Mouse (Mus musculus) stomach, embryonic 16.5 days (tissue): ENCODE results near the gene Cd34. TPM values are rescaled to one million over a fixed set of nuclear protein-coding genes. Genes with fewer than 3 reads are reported as not detected.

Experiments used
- ATAC-seq: fragments of 200-750 bp; cut with Nextera tagmentation; 2 replicates; pipeline ENCODE4 v1.8.0; 2017; ENCODE audit warnings: moderate number of reproducible peaks, moderate TSS enrichment; ENCODE audit not compliant: insufficient read depth, low FRiP score
- H3K27ac ChIP-seq: fragments of 300-500 bp; sonication (generic); 2 replicates; pipeline ENCODE4 v1.5.1; 2014; ENCODE audit warnings: low read length
- H3K27me3 ChIP-seq: fragments of 300-500 bp; sonication (generic); 2 replicates; pipeline ENCODE4 v1.6.1; 2014; ENCODE audit warnings: low read length, control low read depth, mixed read lengths; ENCODE audit not compliant: control insufficient read depth, insufficient read depth
- H3K36me3 ChIP-seq: fragments of 300-500 bp; sonication (generic); 2 replicates; pipeline ENCODE4 v1.6.1; 2014; ENCODE audit warnings: low read length; ENCODE audit not compliant: control insufficient read depth, insufficient read depth
- H3K4me1 ChIP-seq: fragments of 300-500 bp; sonication (generic); 2 replicates; pipeline ENCODE4 v1.6.1; 2014; ENCODE audit warnings: low read length, control low read depth, mixed read lengths; ENCODE audit not compliant: control insufficient read depth, insufficient read depth
- H3K4me2 ChIP-seq: fragments of 300-500 bp; sonication (generic); 2 replicates; pipeline ENCODE4 v1.6.1; 2014; ENCODE audit warnings: low read depth, low read length, mixed read lengths
- H3K4me3 ChIP-seq: fragments of 300-500 bp; sonication (generic); replicated peaks from 2 replicates; pipeline ENCODE4 v1.5.1; 2014; ENCODE audit warnings: mild to moderate bottlenecking, low read length
- H3K9ac ChIP-seq: fragments of 300-500 bp; sonication (generic); 2 replicates; pipeline ENCODE4 v1.6.1; 2014; ENCODE audit warnings: low read length
- H3K9me3 ChIP-seq: fragments of 300-500 bp; sonication (generic); replicated peaks from 2 replicates; pipeline ENCODE4 v1.6.1; 2016; ENCODE audit warnings: low read length, control low read depth; ENCODE audit not compliant: control insufficient read depth
- WGBS: fragments of 180-500 bp; shearing (Covaris S2); extraction: QIAGEN DNeasy Blood & Tissue Kit; methylation state at CpG from one replicate; pipeline ENCODE4 v1.1.7; 2014; 5-methylcytosine and 5-hydroxymethylcytosine counted together
- polyA plus RNA-seq: library from polyadenylated mRNA; unstranded; fragments of >200 nt; fragmentation: Nextera tagmentation; extraction: Ambion mirVana; gene quantifications from 2 replicates; pipeline ENCODE4 v1.2.1, GENCODE M21; 2015

Cd34 gene
- 105 and 111 TPM in 2 replicates for polyA plus RNA-seq

GRCm38 (mm10) chr1:194938715-194939114 is at the start of gene Cd34:
Gene Cd34 (plus strand): TSS chr1:194938819.
- peak within 1 kb of the TSS; percentile 55 for H3K4me2 ChIP-seq
- under 1% methylated on average over 26 of the region's 26 CpGs for WGBS
- peak within 1 kb of the TSS; percentile 54 for H3K4me3 ChIP-seq
- H3K36me3 ChIP-seq, result no peaks in the 10 kb centered on the region
- no peaks in the 10 kb centered on the region for H3K9me3 ChIP-seq
- H3K9ac ChIP-seq, result peak within 1 kb of the TSS; percentile 70
- peak within 1 kb of the TSS; percentile 39; the same call in 1 of the 2 replicates for H3K27ac ChIP-seq
- peak; percentile 95 for ATAC-seq
- peaks cover 4% of the 10 kb centered on the region; the same call in 1 of the 2 replicates for H3K27me3 ChIP-seq
- no peaks in the 10 kb centered on the region for H3K4me1 ChIP-seq

- H3K9me3 ChIP-seq, result no peaks in the 10 kb centered on the region
- H3K4me2 ChIP-seq, result no peak overlapping the region
- no peaks in the 10 kb centered on the region for H3K4me1 ChIP-seq
- no peak overlapping the region for H3K9ac ChIP-seq
- no peaks in the 10 kb centered on the region for H3K27me3 ChIP-seq
- no peak for ATAC-seq
- H3K4me3 ChIP-seq, result no peak overlapping the region
- H3K27ac ChIP-seq, result no peak overlapping the region
- WGBS, result 44% methylated on average over 1 of the region's 1 CpGs
- no peaks in the 10 kb centered on the region for H3K36me3 ChIP-seq
Observed at GRCm38 (mm10) chr1:194894513-194894912, 44.1 kb upstream of the Cd34 start.

- Histone ChIP-seq H3K4me2 (no peak overlapping the region), H3K4me3 (no peak overlapping the region), H3K9ac (no peak overlapping the region), H3K9me3 (no peaks in the 10 kb centered on the region), H3K36me3 (no peaks in the 10 kb centered on the region), H3K27ac (no peak overlapping the region), H3K4me1 (no peaks in the 10 kb centered on the region), H3K27me3 (no peaks in the 10 kb centered on the region)
- no peak for ATAC-seq
- WGBS, result 80% methylated on average over 3 of the region's 3 CpGs
Observed at GRCm38 (mm10) chr1:194895287-194895686, 43.3 kb upstream of the Cd34 start.

DNA sequence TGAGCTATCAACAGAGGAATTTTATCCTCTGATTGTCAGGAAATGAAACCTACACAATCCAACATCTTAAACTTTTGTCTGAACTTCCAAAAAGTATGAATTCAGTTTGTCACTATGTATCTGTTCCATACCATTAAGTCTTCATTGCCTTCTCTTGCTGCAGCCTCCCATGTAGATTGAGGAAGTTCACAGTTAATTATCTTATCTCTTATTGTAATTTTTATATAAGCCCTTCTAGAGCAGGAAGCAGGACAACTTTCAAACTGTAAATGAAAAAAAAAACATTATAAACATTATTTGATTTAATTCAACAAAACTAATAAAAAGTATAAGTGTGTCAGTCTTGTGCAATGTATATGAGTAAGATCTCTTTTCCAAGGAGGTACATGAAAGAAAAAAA is 37.5 kb upstream of the Cd34 start:
- H3K4me2 ChIP-seq, result no peak overlapping the region
- ATAC-seq, result no peak
- no peaks in the 10 kb centered on the region for H3K9me3 ChIP-seq
- H3K4me1 ChIP-seq, result no peaks in the 10 kb centered on the region
- no peaks in the 10 kb centered on the region for H3K36me3 ChIP-seq
- H3K27ac ChIP-seq, result no peak overlapping the region
- H3K4me3 ChIP-seq, result no peak overlapping the region
- no peak overlapping the region for H3K9ac ChIP-seq
- H3K27me3 ChIP-seq, result no peaks in the 10 kb centered on the region

GRCm38 (mm10) chr1:194901826-194902225 is 36.8 kb upstream of the Cd34 start:
- Histone ChIP-seq H3K27ac (no peak overlapping the region), H3K9me3 (no peaks in the 10 kb centered on the region), H3K4me3 (no peak overlapping the region), H3K27me3 (no peaks in the 10 kb centered on the region), H3K36me3 (no peaks in the 10 kb centered on the region), H3K4me2 (no peak overlapping the region), H3K9ac (no peak overlapping the region), H3K4me1 (no peaks in the 10 kb centered on the region)
- ATAC-seq, result no peak
- 59% methylated on average over 1 of the region's 1 CpGs for WGBS

DNA sequence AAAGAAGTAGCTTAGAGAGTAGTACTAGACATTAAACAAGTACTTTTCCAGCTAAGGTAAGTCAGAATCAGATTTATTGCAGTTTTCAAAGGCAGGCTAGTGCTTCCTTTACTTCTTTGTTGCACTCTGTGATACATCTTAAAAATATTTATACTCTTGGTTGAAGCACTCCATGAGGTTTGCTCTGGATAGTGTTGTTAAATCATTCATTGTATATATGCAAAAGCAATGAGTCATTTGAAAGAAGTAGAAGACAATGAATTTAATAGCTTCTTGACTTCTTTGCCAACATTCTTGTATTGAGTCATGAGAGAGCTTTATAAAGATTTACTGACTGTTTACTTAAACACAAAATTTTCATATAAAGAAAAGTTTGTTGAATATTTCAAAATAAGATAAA is 29.7 kb upstream of the Cd34 start:
- ATAC-seq, result no peak
- Histone ChIP-seq H3K9me3 (no peaks in the 10 kb centered on the region), H3K27me3 (no peaks in the 10 kb centered on the region), H3K36me3 (no peaks in the 10 kb centered on the region), H3K4me2 (no peak overlapping the region), H3K4me1 (no peaks in the 10 kb centered on the region), H3K9ac (no peak overlapping the region), H3K27ac (no peak overlapping the region), H3K4me3 (no peak overlapping the region)

- Histone ChIP-seq H3K4me2 (no peak overlapping the region), H3K4me1 (peaks cover 8% of the 10 kb centered on the region; the same call in 1 of the 2 replicates), H3K4me3 (no peak overlapping the region), H3K9me3 (no peaks in the 10 kb centered on the region), H3K27ac (no peak overlapping the region), H3K9ac (no peak overlapping the region), H3K27me3 (no peaks in the 10 kb centered on the region), H3K36me3 (no peaks in the 10 kb centered on the region)
- no peak for ATAC-seq
- WGBS, result 28% methylated on average over 1 of the region's 1 CpGs
Observed at GRCm38 (mm10) chr1:194925753-194926350, 12.8 kb upstream of the Cd34 start.

DNA sequence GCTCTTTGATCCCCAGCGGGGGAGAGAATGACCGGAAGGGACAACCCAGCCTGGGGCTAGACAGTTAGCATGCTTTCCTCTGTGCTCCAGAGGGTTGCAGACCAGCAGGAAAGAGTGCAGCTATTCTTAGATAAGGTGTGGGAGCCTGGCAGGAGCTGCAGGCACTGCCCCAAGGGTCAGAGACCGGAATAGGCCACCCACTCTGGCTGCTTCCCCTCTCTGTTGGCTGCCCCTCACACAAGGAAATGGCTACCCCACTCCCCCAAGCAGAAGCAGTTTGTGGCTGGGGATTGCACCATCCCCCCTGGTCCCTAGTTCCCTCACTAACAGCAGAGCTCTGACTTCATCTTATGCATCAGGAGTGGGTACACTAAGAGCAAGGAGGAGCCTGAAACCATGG is 10.7 kb upstream of the Cd34 start:
- Histone ChIP-seq H3K36me3 (no peaks in the 10 kb centered on the region), H3K27ac (no peak overlapping the region), H3K9me3 (no peaks in the 10 kb centered on the region), H3K27me3 (no peaks in the 10 kb centered on the region), H3K4me1 (peaks cover 8% of the 10 kb centered on the region; the same call in 1 of the 2 replicates), H3K4me3 (no peak overlapping the region), H3K9ac (no peak overlapping the region), H3K4me2 (no peak overlapping the region)
- 65% methylated on average over 3 of the region's 3 CpGs for WGBS
- ATAC-seq, result peak; percentile 57; the same call in 1 of the 2 replicates

- H3K27ac ChIP-seq, result peak overlapping the region; percentile 80
- no peaks in the 10 kb centered on the region for H3K36me3 ChIP-seq
- no peaks in the 10 kb centered on the region for H3K9me3 ChIP-seq
- peaks cover 8% of the 10 kb centered on the region; the same call in 1 of the 2 replicates for H3K4me1 ChIP-seq
- no peaks in the 10 kb centered on the region for H3K27me3 ChIP-seq
- no peak for ATAC-seq
- WGBS, result 66% methylated on average over 2 of the region's 2 CpGs
- H3K4me2 ChIP-seq, result no peak overlapping the region
- no peak overlapping the region for H3K9ac ChIP-seq
- H3K4me3 ChIP-seq, result no peak overlapping the region
Observed at GRCm38 (mm10) chr1:194929275-194929971, 9.2 kb upstream of the Cd34 start.
